Mouse (Mus musculus) stomach, postnatal 0 days (tissue): ENCODE measurements around the gene Hist1h4f. TPM values are rescaled to one million over a fixed set of nuclear protein-coding genes. Genes with fewer than 3 reads are reported as not detected.
"Not testable (repeated sequence)": the region's sequence is repeated elsewhere in the genome, so short reads cannot be mapped to it uniquely, and the experiment has no call there.

ENCODE experiments used
- ATAC-seq: fragments of 200-750 bp; cut with Nextera tagmentation; 2 replicates; pipeline ENCODE4 v1.8.0; 2017; ENCODE audit not compliant: low FRiP score, low TSS enrichment
- DNase-seq: peaks from one replicate; pipeline ENCODE4 v3.0.0-alpha.2; 2016; ENCODE audit warnings: low spot score
- H3K27ac ChIP-seq: fragments of 300-500 bp; sonication (generic); replicated peaks from 2 replicates; pipeline ENCODE4 v1.5.1; 2014; ENCODE audit warnings: mild to moderate bottlenecking, control low read depth
- H3K27me3 ChIP-seq: fragments of 300-500 bp; sonication (generic); 2 replicates; pipeline ENCODE4 v1.6.1; 2014; ENCODE audit warnings: low read length; ENCODE audit not compliant: control insufficient read depth, insufficient read depth
- H3K36me3 ChIP-seq: fragments of 300-500 bp; sonication (generic); 2 replicates; pipeline ENCODE4 v1.6.1; 2014; ENCODE audit warnings: low read length, mixed read lengths; ENCODE audit not compliant: control insufficient read depth, insufficient read depth
- H3K4me1 ChIP-seq: fragments of 300-500 bp; sonication (generic); replicated peaks from 2 replicates; pipeline ENCODE4 v1.6.1; 2014; ENCODE audit warnings: antibody characterized with exemption; ENCODE audit not compliant: control insufficient read depth, insufficient read depth
- H3K4me2 ChIP-seq: fragments of 300-500 bp; sonication (generic); replicated peaks from 2 replicates; pipeline ENCODE4 v1.6.1; 2014; ENCODE audit warnings: low read depth, mild to moderate bottlenecking, control low read depth, moderate library complexity
- H3K4me3 ChIP-seq: fragments of 300-500 bp; sonication (generic); 2 replicates; pipeline ENCODE4 v1.5.1; 2014; ENCODE audit warnings: low read depth, low read length, control low read depth
- H3K9ac ChIP-seq: fragments of 300-500 bp; sonication (generic); 2 replicates; pipeline ENCODE4 v1.6.1; 2014; ENCODE audit warnings: mild to moderate bottlenecking, low read length, control low read depth, mixed read lengths
- H3K9me3 ChIP-seq: fragments of 300-500 bp; sonication (generic); 2 replicates; pipeline ENCODE4 v1.6.1; 2016; ENCODE audit warnings: low read length; ENCODE audit not compliant: control insufficient read depth
- CTCF ChIP-seq: IDR thresholded peaks from 2 replicates; pipeline ENCODE4 v1.5.1; 2016; ENCODE audit warnings: antibody characterized with exemption, low read depth, mild to moderate bottlenecking, moderate library complexity
- EP300 ChIP-seq: optimal IDR thresholded peaks from 2 replicates; pipeline ENCODE3; 2016; ENCODE audit warnings: antibody characterized with exemption
- WGBS: fragments of 180-500 bp; shearing (Covaris S2); extraction: QIAGEN DNeasy Blood & Tissue Kit; methylation state at CpG from one replicate; pipeline ENCODE4 v1.1.7; 2014; 5-methylcytosine and 5-hydroxymethylcytosine counted together
- polyA plus RNA-seq: library from polyadenylated mRNA; unstranded; fragments of >200 nt; fragmentation: Nextera tagmentation; extraction: Ambion mirVana; gene quantifications from 2 replicates; pipeline ENCODE4 v1.2.1, GENCODE M21; 2015

Hist1h4f gene
- polyA plus RNA-seq, 1 experiment from 2014 or later = 0.38 TPM

GRCm38 (mm10) chr13:23551931-23552914 is 775 bp upstream of the Hist1h4f start:
- TF ChIP-seq CTCF = no peak

DNA sequence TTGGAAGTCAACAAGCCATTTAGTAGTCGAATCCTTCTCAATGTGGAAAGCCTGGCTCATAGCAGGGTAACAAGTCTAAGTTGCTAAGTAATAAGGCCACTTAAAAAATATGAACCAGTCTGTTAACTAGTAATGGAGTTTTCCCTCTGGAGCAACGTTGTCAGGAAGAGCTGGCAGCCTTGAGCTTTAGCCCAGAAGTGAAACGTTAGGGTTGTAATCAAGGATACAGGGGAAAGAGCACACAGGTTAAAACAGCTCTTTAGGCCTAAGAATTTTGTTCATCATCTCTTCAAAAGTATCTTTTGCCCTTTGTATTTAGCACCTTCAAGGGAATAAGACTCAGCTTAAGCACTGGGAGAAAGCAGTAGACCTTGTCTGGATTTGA is 695 bp downstream of the Hist1h4f start:
- H3K9ac ChIP-seq = peak overlapping the region; percentile 52; the same call in 1 of the 2 replicates
- peak overlapping the region; percentile 43 for H3K4me3 ChIP-seq
- TF ChIP-seq EP300 (no peak), CTCF (no peak)
- 6% methylated on average over 3 of the region's 3 CpGs for WGBS
- ATAC-seq = no peak
- H3K27me3 ChIP-seq = no peaks in the 10 kb centered on the region
- H3K27ac ChIP-seq = peak overlapping the region; percentile 85
- no peaks in the 10 kb centered on the region for H3K36me3 ChIP-seq
- no peaks in the 10 kb centered on the region for H3K9me3 ChIP-seq
- peak overlapping the region; percentile 57 for H3K4me2 ChIP-seq
- DNase-seq = no peak
- H3K4me1 ChIP-seq = no peaks in the 10 kb centered on the region

More at GRCm38 (mm10) chr13:23551931-23552914, 775 bp upstream of the Hist1h4f start:
- Histone ChIP-seq H3K4me3 (peak overlapping the region; percentile 43), H3K9ac (peak overlapping the region; percentile 52; the same call in 1 of the 2 replicates), H3K4me1 (no peaks in the 10 kb centered on the region), H3K27me3 (no peaks in the 10 kb centered on the region), H3K36me3 (no peaks in the 10 kb centered on the region), H3K27ac (peak overlapping the region; percentile 85), H3K9me3 (no peaks in the 10 kb centered on the region), H3K4me2 (peak overlapping the region; percentile 57)
- ATAC-seq (no peak), DNase-seq (no peak)
- 41% methylated on average over 8 of the region's 8 CpGs for WGBS

DNA sequence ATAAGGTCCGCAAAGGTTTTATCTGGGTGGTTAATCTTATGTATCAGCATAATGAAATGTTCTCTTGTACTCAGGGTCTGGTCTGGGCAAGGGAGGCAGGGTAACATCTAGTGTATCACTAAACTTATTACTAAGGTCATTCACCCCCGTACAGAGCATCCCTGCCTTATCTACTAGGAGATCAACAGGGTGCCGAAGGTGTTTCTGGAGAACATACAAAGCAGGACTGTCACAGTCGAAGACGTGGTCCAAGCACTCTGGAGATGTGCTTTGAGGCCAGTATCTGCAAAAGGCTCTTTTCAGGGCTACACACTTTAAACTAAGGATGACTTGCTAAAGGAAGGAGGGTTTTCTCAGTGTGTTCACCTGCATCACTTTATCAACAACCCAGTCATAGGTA is 4.8 kb downstream of the Hist1h4f start:
- H3K9ac ChIP-seq = no peak overlapping the region
- 59% methylated on average over 5 of the region's 5 CpGs for WGBS
- H3K27ac ChIP-seq = no peak overlapping the region

GRCm38 (mm10) chr13:23544787-23545120 is 6.7 kb downstream of the Hist1h4f start:
- not testable (repeated sequence) for H3K27me3 ChIP-seq, H3K36me3 ChIP-seq, H3K4me1 ChIP-seq, DNase-seq, H3K9me3 ChIP-seq, H3K27ac ChIP-seq, ATAC-seq, H3K9ac ChIP-seq
- Histone ChIP-seq H3K4me3 (peak overlapping the region; percentile 46), H3K4me2 (peak overlapping the region; percentile 35; the same call in 1 of the 2 replicates)
- 0% methylated on average over 11 of the region's 14 CpGs for WGBS

More for the DNA sequence above, 4.8 kb downstream of the Hist1h4f start:
- Histone ChIP-seq H3K27me3 (no peaks in the 10 kb centered on the region), H3K4me3 (no peak overlapping the region), H3K9me3 (no peaks in the 10 kb centered on the region), H3K36me3 (no peaks in the 10 kb centered on the region), H3K4me2 (no peak overlapping the region), H3K4me1 (no peaks in the 10 kb centered on the region)
- no peak for TF ChIP-seq CTCF
- TF ChIP-seq EP300 = no peak
- DNase-seq = no peak
- no peak for ATAC-seq

DNA sequence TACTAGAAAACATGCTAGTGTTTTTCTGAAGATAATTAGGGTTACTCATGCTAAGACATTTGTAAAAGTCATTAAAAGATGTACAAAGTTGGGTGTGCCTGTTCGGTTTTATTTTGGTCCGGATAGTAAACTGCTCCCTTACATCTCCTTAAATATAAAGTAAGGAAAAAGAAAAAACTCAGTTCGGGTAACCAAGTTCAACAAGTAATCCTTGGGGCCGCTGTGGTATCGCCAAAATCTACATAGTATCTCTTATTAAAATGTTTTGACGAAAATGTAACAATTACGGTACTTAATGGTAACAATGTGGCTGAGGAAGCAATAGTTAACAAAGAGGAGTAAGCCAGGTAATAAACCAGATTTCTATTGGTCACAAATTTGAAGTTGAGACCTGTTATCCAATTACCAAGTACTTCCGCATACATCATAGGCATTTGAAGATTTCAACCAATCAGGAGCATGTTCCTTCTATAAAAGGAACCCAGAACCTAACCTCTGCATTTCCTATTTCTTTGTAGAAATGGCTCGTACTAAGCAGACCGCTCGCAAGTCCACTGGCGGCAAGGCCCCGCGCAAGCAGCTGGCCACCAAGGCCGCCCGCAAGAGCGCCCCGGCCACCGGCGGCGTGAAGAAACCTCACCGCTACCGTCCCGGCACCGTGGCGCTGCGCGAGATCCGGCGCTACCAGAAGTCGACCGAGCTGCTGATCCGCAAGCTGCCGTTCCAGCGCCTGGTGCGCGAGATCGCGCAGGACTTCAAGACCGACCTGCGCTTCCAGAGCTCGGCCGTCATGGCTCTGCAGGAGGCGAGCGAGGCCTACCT is 7.3 kb downstream of the Hist1h4f start, which contains the start of gene Hist1h3f:
Hist1h3f (plus strand) TSS at position 88 of the 822 bp plus-strand sequence.
- peak within 1 kb of the TSS; percentile 58 for H3K9ac ChIP-seq
- no peaks in the 10 kb centered on the region for H3K36me3 ChIP-seq
- under 1% methylated on average over 24 of the region's 45 CpGs for WGBS
- peak within 1 kb of the TSS; percentile 61 for H3K4me2 ChIP-seq
- H3K27me3 ChIP-seq = no peaks in the 10 kb centered on the region
- peak within 1 kb of the TSS; percentile 46 for H3K4me3 ChIP-seq
- ATAC-seq = peak; percentile 95
- peak; percentile 50 for DNase-seq
- H3K4me1 ChIP-seq = no peaks in the 10 kb centered on the region
- peak within 1 kb of the TSS; percentile 89 for H3K27ac ChIP-seq
- TF ChIP-seq EP300 (peak; percentile 36), CTCF (no peak; the same call in 1 of the 2 replicates)
- no peaks in the 10 kb centered on the region for H3K9me3 ChIP-seq

DNA sequence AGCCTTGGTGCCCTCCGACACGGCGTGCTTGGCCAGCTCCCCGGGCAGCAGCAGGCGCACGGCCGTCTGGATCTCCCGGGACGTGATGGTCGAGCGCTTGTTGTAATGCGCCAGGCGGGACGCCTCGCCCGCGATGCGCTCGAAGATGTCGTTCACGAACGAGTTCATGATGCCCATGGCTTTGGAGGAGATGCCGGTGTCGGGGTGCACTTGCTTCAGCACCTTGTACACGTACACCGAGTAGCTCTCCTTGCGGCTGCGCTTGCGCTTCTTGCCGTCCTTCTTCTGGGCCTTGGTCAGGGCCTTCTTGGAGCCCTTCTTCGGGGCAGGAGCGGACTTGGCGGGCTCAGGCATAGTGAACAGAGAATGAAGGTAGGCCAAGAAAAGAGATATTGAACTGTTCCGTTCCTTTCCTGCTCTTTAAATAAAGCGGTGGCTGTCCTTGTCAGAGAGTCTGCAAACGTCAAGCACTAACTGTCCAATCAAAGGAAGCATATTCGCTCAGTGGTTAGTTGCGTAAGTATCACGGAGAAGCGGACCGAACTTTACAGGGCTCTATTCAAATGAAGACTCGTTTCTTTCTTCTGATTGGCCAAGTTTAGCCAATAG is 8.3 kb downstream of the Hist1h4f start, which contains the start of gene Hist1h2bh:
Hist1h2bh (minus strand) TSS at position 394 of the 609 bp plus-strand sequence.
- DNase-seq (peak; percentile 68), ATAC-seq (peak; percentile 94)
- not testable (repeated sequence) for H3K36me3 ChIP-seq, H3K4me1 ChIP-seq, H3K9me3 ChIP-seq, H3K27me3 ChIP-seq
- H3K27ac ChIP-seq = peak within 1 kb of the TSS; percentile 89
- H3K4me2 ChIP-seq = peak within 1 kb of the TSS; percentile 61
- peak within 1 kb of the TSS; percentile 46 for H3K4me3 ChIP-seq
- H3K9ac ChIP-seq = peak within 1 kb of the TSS; percentile 47
- WGBS = under 1% methylated on average over 23 of the region's 42 CpGs

DNA sequence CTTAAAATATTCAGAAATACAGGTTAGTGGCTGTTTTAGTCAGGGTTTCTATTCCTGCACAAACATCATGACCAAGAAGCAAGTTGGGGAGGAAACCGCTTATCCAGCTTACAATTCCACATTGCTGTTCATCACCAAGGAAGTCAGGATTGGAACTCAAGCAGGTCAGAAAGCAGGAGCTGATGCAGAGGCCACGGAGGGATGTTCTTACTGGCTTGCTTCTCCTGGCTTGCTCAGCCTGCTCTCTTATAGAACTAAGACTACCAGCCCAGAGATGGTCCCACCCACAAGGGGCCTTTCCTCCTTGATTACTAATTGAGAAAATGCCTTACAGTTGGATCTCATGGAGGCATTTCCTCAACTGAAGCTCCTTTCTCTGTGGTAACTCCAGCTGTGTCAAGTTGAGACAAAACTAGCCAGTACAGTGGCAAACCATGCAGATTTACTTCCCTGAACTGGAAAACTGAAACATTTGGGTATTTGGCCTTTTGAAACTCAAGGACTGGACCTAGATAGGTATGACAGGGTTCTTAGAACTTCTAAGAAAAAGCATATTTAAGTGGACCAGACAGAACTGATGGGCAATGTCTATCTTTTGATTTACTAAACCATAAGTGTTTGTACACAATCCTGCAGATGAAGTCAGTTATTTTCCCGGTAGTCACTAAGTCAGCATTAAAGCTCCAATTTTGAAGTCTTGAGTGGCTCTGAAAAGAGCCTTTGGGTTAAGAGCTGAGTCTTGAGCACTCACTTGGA is 9.0 kb downstream of the Hist1h4f start:
- not testable (repeated sequence) for H3K4me1 ChIP-seq, ATAC-seq, DNase-seq, H3K9me3 ChIP-seq, H3K27me3 ChIP-seq, H3K36me3 ChIP-seq
- Histone ChIP-seq H3K27ac (peak overlapping the region; percentile 86), H3K4me3 (peak overlapping the region; percentile 44), H3K9ac (peak overlapping the region; percentile 47), H3K4me2 (peak overlapping the region; percentile 61)
- 6% methylated on average over 3 of the region's 3 CpGs for WGBS
